Mouse (Mus musculus) lung, postnatal 25 days (tissue): Measurements from ENCODE around the gene Apex1.
A peak's percentile ranks its signal among the peaks of the same experiment; 100 is the strongest.
"Not testable (repeated sequence)": the region's sequence is repeated elsewhere in the genome, so short reads cannot be mapped to it uniquely, and the experiment has no call there.

Experiments used
- DNase-seq: peaks from one replicate; pipeline ENCODE4 v3.0.0; 2022; ENCODE audit warnings: low spot score

Gene Apex1

DNA sequence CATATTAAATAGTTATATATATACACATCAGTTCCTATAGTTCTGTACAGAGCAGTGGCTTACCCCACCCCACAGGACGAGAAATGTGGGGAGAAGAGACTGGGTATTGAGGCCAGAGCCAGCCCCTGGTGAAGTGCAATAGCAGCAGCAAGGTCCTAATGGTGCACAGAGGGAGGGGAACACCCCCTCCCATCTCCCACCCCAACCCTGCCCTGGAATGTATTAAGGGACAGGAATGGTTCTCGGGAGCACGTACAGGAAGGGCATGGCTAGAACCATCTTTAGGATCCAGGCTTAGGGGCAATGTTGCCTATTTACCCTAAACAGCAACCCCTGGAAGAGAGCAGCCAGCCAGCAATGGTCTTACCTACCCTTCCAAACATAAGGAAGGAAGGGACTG lies 2.6 kb downstream of the Apex1 start:
- DNase-seq: no peak

DNA sequence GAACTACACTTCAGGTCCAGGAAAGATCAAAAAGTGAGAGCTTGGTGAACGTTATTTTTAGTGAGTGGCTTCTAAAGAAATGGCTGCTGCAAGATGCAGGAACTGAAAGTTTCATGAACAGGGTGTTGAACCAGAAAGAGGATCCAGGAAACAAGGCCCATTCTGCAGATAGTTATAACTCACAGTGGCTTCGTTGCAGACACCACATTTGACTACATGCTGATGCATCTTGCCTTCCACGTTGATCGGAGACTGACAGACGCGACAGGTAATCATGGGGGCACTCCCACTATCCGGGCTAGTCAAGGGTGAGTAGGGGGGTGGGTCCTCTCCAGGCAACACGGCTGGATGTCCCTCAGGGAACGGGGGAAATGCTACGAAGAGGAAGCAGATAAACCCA lies 5.2 kb downstream of the Apex1 start:
- DNase-seq: peak; percentile 18

DNA sequence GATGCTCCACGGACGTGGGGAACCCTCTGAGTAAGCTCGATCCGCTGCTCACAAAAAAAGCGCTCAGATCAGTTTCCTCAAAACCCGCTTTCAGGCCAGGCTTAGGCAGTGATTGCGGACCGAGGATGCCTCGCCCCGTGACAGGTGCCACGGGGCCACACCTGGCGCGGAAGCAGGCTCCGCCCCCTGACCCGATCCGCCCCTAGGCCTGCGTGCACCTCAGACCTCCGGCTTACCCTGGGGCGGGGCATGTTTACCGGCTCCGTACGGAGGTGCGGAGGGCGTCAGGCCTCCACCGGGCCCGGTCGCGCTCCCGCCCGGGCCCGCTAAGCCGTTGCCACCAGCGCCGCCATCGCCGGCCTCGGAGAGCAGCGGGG lies 5.6 kb downstream of the Apex1 start:
- peak; percentile 72 for DNase-seq

DNA sequence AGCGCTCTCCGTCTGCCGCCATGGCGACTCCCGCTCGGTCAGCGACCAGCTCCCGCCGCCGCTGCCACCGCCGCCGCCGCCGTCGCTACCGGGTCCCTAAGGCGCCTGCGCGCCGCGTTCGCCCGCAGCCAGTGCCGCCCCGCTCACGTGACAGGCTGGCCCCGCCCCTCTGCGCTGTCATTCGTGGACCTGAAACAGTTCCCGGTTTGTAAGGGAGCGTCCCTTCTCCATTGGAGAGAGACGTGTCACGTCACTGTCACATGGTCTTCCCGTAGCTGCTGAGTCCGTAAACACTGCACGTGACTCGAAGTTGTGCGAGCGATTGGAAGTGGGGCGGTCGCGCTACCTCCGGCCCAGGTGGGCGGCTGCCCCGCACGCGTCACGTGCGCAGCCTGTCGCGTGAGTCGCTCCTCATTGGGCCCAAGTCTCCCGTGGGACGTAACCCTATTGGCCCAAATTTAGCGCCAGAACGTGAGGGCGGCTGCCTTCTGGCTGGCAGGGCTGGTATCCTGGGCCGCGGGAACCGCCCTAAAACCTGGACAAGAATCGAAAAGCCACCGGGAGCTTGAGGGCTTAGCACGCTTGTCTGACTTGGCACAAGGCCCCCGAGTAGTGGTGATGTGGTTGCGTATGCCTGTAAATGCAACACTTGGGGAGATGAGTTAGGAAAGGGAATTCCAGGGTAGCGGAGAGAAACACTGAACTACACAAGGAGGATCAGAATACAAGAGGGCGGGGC lies 6.2 kb downstream of the Apex1 start, which contains the start of the genes Pip4p1 and Pnp:
TSS of gene Pip4p1 (minus strand) at position 103 of the 739 bp plus-strand sequence.
TSS of gene Pnp (plus strand) at position 329 of the 739 bp plus-strand sequence.
- DNase-seq: peak; percentile 100

DNA sequence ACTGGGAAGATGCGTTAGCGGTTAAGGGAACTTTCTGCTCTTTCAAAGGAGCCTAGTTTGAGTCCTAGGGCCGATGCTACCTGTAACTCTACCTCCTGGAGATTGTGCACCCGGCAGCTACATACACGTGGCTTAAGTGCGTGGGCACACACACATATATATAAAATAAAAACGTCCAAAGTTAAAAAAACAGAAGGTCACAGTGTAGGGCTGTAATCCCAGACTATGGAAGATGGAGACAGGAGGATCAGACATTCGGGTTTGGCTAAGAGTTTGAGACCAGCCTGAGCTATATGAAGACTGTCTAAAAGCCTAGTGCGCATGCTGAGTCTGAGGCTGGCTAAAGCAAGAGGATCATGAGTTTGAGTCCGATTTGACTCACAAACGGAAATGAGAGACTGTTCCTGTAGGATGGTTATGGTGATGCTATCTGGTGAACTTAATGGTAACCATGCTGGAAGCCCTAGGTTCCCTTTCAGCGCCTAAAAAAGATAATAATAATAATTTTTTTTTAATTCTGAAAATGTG lies 6.8 kb downstream of the Apex1 start:
- no peak for DNase-seq

DNA sequence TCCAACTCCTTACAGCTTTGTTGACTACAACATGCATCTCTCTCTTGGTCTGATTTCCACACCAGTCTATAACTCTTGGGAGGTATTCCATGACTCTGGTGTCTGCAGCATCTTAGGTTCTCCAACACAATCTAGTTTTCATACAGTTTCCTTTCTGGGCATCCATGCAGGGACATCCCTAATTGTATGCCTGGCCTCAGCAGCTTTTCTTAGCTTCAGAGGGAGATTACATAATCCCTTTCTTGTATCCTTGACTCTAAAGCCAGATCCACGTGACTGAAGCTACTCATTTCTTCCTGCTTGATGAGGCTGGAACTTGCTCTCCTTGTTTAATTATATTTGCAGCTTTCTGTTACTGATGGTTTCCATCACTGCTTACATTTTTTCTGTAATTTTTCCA lies 11.9 kb downstream of the Apex1 start:
- DNase-seq: no peak

DNA sequence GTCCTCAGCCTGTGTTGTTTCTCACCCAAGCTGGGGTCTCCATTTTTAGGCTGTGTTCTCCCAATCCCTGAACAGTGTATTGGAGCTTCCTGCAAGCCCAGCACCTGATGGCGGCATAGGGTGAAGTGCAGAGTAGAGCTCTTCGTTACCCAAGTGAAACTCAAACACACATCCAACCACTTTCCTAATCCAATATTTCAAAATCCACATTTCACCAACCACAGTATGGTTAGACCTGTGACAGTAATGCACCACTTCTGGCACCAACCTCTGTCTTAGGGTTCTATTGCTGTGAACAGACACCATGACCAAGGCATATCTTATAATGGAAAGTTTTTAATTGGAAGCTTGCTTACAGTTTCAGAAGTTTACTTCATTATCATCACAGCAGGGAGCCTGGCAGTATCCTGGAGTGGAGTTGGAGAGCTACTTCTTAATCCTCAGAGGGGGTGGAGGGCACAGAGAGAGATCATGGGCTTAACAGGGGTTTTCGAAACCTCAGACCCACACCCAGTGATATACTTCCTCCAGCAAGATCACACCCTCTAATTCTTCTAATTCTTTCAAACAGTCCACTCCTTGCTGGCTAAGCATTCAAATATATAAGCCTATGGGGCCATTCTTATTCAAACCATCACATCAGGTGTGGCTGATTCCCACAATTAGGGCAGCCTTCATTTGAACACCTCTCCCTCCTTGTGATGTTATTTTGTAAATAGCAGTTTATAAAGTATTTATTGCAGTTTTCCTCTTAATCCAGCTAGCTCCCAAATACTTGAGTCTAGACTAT lies 13.5 kb downstream of the Apex1 start:
- no peak for DNase-seq

DNA sequence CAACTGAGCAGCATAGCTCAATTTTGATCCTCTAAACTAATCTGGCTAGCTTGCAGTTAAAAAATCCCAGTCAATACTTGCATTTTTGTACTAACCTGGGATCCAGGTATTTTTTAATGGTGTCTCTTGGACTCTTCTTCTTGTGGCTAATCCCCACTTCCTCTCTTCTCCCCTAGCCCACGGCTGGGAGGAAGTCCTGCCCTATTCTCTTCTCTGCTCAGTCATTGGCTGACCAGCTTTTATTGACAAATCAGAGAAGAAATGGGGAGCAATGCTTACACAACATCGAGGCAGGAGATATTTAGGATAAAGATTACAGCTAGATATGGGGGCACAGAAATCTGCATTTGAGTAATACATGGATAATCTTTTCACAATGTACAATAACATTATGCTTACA lies 14.2 kb downstream of the Apex1 start:
- DNase-seq: no peak

DNA sequence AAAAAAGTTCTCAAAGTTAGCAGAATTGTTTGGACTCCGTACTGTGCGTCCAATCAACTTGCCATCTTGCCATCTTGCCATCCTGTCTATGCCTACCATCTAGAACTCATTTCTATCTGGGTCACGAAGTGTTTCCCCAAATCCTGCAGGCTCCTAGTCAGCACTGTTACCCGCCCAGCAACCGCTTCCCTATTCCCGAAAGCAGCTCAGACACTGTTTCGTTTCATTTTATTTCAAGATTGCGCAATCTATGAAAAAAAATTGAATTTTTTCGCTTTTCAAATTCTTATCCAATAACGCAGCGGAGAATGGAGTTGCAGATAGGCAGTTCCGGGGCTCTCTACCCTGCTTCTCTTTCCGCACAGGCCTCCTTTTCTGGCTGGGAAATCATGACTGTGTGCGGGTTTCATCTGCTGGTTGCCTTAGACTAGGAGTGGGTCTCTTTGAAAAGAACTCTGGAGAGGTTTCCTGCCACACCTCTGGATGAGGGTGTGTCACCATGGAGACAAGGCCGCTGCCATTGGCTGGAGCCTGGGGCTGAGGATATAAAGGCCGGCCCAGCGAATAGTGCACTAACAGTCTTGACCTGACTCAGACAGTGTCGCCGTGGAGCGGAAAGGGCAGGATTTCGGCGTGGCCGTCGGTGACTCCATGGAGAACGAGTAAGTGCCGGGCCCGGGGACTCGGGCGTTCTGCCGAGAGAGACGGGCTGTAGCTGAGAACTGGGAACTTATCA lies 19.3 kb downstream of the Apex1 start, which contains the start of gene Gm49342:
TSS of gene Gm49342 (plus strand) at position 586 of the 736 bp plus-strand sequence.
- DNase-seq: peak; percentile 97

DNA sequence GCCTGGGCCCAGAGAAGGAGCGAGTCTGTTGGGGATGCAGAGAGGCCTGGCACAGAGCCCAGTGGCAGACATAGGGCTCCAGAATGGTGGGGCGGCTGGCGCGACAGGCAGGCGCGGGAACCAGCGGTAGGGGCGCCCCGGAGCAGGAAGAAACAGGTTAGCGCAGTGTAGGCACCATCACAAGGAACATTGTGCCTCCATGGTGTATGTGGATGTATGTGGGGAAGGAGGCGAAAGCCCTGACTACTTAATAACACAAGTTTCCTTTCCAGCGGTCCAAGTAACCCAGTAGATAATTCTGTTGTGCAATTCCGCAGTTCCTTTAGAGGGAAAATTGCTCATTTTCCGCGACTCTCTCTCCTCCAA lies 19.9 kb downstream of the Apex1 start:
- not testable (repeated sequence) for DNase-seq

DNA sequence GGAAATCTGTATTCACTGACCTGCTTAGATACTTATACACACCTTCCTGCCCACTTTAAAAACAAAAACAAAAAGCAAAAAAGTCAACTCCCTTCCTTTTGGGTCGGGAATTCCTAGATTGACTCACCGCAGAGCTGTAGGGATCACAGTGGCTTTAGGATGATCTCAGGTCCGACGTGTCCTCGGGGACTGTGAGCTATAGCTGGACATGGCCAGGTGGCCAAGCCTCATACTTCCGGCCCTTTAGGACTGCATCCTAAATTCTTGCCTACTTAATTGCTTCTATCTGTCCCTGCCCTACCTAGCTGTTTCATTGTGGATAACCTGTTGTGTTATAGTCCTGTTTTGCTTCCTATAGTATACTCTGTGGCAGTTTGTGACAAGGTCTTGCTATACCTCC lies 20.3 kb downstream of the Apex1 start:
- DNase-seq: not testable (repeated sequence)

DNA sequence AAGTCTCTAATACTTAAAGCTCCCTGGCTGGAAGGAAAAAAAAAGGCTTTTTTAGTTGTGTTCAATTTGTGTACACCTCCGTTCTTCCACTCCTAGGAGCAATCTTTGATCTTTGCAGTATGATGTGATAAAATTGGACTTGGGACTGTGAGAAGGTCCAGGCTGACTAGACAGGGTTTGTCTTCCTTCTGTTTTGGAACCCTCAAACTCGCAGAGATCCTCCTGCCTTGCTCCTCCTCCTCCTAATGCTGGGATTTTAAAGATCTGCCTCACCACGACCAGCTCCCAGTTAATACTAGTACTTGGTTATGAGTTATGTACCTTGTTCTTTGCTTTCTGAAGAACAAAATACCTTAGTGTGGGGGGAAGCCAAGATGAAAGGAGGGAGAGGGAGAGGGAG lies 20.8 kb downstream of the Apex1 start:
- not testable (repeated sequence) for DNase-seq

DNA sequence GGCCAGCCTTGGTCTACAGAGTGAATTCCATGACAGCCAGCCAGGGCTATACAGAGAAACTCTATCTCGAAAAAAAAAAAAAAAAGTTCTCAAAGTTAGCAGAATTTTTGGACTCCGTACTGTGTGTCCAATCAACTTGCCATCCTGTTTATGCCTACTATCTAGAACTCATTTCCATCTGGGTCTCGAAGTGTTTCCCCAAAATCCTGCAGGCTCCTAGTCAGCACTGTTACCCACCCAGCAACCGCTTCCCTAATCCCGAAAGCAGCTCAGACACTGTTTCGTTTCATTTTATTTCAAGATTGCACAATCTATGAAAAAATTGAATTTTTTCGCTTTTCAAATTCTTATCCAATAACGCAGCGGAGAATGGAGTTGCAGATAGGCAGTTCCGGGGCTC lies 30.7 kb downstream of the Apex1 start:
- DNase-seq: no peak

DNA sequence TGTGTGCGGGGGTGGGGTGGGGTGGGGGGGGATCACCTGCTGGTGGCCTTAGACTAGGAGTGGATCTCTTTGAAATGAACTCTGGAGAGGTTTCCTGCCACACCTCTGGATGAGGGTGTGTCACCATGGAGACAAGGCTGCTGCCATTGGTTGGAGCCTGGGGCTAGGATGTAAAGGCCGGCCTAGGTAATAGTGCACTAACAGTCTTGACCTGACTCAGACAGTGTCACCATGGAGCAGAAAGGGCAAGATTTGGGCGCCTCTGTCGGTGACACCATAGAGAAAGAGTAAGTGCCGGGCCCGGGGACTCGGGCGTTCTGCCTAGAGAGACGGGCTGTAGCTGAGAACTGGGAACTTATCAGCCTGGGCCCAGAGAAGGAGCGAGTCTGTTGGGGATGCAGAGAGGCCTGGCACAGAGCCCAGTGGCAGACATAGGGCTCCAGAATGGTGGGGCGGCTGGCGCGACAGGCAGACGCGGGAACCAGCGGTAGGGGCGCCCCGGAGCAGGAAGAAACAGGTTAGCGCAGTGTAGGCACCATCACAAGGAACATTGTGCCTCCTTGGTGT lies 31.3 kb downstream of the Apex1 start, which contains the start of gene Pnp2:
TSS of gene Pnp2 (plus strand) at position 51 of the 567 bp plus-strand sequence.
- DNase-seq: peak; percentile 47

DNA sequence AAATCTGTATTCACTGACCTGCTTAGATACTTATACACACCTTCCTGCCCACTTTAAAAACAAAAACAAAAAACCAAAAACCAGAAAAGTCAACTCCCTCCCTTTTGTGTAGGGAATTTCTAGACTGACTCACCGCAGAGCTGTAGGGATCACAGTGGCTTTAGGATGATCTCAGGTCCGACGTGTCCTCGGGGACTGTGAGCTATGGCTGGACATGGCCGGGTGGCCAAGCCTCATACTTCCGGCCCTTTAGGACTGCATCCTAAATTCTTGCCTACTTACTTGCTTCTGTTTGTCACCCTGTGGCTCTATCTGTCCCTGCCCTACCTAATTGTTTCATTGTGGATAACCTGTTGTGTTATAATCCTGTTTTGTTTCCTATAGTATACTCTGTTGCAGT lies 32.0 kb downstream of the Apex1 start:
- not testable (repeated sequence) for DNase-seq

DNA sequence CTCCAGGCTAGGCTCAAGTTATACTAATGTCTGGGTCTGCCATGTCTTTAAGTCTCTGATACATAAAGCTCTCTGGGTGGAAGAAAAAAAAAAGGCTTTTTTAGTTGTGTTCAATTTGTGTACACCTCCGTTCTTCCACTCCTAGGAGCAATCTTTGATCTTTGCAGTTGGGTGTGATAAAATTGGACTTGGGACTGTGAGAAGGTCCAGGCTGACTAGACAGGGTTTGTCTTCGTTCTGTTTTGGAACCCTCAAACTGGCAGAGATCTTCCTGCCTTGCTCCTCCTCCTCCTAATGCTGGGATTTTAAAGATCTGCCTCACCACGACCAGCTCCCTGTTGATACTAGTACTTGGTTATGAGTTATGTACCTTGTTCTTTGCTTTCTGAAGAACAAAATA lies 32.4 kb downstream of the Apex1 start:
- DNase-seq: not testable (repeated sequence)

DNA sequence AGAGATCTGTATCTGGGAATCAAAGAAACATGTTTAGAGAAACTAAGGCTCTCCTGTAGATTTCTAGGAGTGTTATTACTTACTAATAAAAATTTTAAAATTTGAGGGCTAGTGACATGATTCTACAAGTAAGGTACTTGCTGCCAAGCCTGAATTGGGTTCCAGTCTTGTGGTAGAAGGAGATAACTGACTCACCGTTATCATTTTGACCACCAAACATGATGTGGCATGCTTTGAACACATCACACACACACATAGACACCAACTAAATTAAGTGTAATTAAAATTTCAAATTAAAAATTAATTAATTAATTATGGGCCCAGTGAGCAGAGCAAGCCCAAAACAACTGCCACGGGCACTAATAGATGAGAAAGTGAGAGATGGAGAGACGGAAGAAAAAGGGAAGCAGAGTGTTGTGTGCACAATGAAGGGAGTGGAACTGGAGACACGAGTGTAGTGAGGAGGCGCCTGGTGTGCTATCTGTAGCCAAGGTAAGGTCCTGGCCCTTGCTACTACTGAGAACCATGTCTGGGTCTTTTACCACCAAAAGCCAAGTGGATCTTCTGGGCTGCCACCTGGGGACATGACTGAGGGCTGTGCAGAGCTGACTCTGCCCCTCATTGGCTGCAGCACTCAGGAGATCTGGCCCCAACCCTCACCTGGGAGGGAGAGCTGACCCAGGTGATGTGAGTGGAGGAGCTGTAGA lies 33.7 kb downstream of the Apex1 start:
- not testable (repeated sequence) for DNase-seq

DNA sequence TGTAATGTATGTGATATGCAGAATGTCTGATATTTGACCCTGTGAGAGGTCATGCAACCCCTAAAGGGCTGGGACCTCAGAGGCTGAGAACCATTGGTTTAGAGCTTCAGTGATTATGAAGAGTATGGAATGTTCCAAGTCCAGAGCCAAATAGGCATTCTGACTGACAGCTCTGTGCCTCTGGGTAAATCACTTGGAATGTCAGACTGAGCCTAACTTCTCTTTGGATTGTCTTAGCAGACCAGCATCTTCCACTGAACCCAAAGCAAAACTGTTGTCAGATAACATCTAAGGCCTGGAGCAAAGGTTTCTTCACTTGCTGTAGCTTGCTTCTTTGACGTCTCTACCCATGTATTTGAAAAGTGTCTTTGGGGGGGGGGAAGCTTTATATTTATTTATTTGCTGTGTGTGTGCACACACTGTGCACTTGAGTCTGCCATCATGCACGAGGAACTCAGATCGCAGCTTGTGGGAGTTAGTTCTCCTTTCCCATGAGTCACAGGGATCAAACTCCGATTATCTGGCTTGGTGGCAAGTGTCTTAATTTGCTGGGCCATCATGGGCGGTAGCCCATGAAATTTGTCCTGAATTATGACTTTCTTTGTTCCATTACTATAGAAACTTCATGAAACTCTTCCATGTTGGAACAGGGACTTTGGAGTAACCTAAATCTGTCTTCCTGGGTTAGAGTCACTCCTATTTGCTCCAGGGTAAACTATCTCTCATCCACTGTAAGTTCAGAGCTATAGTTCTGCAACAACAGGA lies 43.6 kb downstream of the Apex1 start:
- DNase-seq: no peak

DNA sequence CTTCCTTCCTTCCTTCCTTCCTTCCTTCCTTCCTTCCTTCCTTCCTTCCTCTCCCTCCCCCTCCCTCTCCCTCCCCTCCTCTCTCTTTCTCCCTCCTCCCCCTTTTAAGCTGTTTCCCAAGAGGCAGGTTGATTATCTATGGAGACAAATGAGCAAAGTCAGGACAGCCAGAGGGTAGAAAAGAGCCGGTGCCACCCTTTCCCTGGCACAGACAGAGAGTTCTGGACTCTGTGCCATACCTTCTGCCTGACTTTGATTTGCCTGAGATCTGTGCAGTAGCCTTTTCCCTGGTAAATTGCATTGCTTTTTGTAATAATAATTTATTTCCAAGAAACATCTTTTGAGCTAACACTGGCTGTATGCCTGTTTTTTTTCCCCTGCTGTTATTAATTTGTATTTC lies 44.3 kb downstream of the Apex1 start:
- no peak for DNase-seq
